Mouse (Mus musculus) heart, embryonic 16.5 days (tissue): ENCODE results near the gene Wwox. TPM values are rescaled to one million over a fixed set of nuclear protein-coding genes. Genes with fewer than 3 reads are reported as not detected.
A peak's percentile ranks its signal among the peaks of the same experiment; 100 is the strongest.

Source experiments
- ATAC-seq: fragments of 200-750 bp; cut with Nextera tagmentation; replicated peaks from 2 replicates; pipeline ENCODE4 v1.8.0; 2017; ENCODE audit warnings: moderate number of reproducible peaks; ENCODE audit not compliant: insufficient read depth, low FRiP score; ENCODE audit errors: extremely low read depth
- H3K27ac ChIP-seq: fragments of 300-500 bp; sonication (generic); 2 replicates; pipeline ENCODE4 v1.5.1; 2014; ENCODE audit warnings: mild to moderate bottlenecking, low read length, control low read depth, moderate library complexity
- H3K27me3 ChIP-seq: fragments of 300-500 bp; sonication (generic); 2 replicates; pipeline ENCODE4 v1.6.1; 2014; ENCODE audit warnings: low read length, mixed read lengths; ENCODE audit not compliant: control insufficient read depth, insufficient read depth
- H3K36me3 ChIP-seq: fragments of 300-500 bp; sonication (generic); 2 replicates; pipeline ENCODE4 v1.6.1; 2014; ENCODE audit not compliant: control insufficient read depth, insufficient read depth
- H3K4me1 ChIP-seq: fragments of 300-500 bp; sonication (generic); 2 replicates; pipeline ENCODE4 v1.6.1; 2014; ENCODE audit warnings: low read length, mixed read lengths; ENCODE audit not compliant: control insufficient read depth, insufficient read depth
- H3K4me2 ChIP-seq: fragments of 300-500 bp; sonication (generic); 2 replicates; pipeline ENCODE4 v1.6.1; 2014; ENCODE audit warnings: low read depth, mild to moderate bottlenecking, control low read depth, low read length
- H3K4me3 ChIP-seq: fragments of 300-500 bp; sonication (generic); 2 replicates; pipeline ENCODE4 v1.5.1; 2014; ENCODE audit warnings: mild to moderate bottlenecking, control low read depth, low read length
- H3K9ac ChIP-seq: fragments of 300-500 bp; sonication (generic); 2 replicates; pipeline ENCODE4 v1.6.1; 2014; ENCODE audit warnings: low read length, control low read depth
- H3K9me3 ChIP-seq: fragments of 300-500 bp; sonication (generic); replicated peaks from 2 replicates; pipeline ENCODE4 v1.6.1; 2016; ENCODE audit warnings: low read length; ENCODE audit not compliant: control insufficient read depth
- WGBS: fragments of 180-500 bp; shearing (Covaris S2); extraction: QIAGEN DNeasy Blood & Tissue Kit; methylation state at CpG from one replicate; pipeline ENCODE4 v1.1.7; 2014; 5-methylcytosine and 5-hydroxymethylcytosine counted together
- polyA plus RNA-seq: library from polyadenylated mRNA; unstranded; fragments of >200 nt; fragmentation: Nextera tagmentation; extraction: Ambion mirVana; gene quantifications from 2 replicates; pipeline ENCODE4 v1.2.1, GENCODE M21; 2015

The Wwox gene
- polyA plus RNA-seq, 1 experiment from 2014 or later = 12.8 TPM

- Histone ChIP-seq H3K4me2 (no peak overlapping the region), H3K4me1 (no peaks in the 10 kb centered on the region), H3K9ac (no peak overlapping the region), H3K36me3 (no peaks in the 10 kb centered on the region), H3K27me3 (no peaks in the 10 kb centered on the region), H3K4me3 (no peak overlapping the region), H3K9me3 (0 out of 2 replicates have a peak, but pooled peaks cover 2% of the 10 kb centered on the region), H3K27ac (no peak overlapping the region)
- no peak for ATAC-seq
- whole genome bisulfite sequencing = 85% methylated on average over 8 of the region's 8 CpGs
Observed at GRCm38 (mm10) chr8:114870410-114870809, 431.0 kb downstream of the Wwox start.

- ATAC-seq = no peak
- peaks cover 8% of the 10 kb centered on the region for H3K4me1 ChIP-seq
- H3K9me3 ChIP-seq = 0 out of 2 replicates have a peak, but pooled peaks cover 2% of the 10 kb centered on the region
- no peak overlapping the region for H3K9ac ChIP-seq
- no peaks in the 10 kb centered on the region for H3K27me3 ChIP-seq
- WGBS = 52% methylated on average over 3 of the region's 3 CpGs
- no peak overlapping the region for H3K4me2 ChIP-seq
- H3K27ac ChIP-seq = no peak overlapping the region
- H3K36me3 ChIP-seq = no peaks in the 10 kb centered on the region
- no peak overlapping the region for H3K4me3 ChIP-seq
Observed at GRCm38 (mm10) chr8:114872491-114872890, 433.0 kb downstream of the Wwox start.

DNA sequence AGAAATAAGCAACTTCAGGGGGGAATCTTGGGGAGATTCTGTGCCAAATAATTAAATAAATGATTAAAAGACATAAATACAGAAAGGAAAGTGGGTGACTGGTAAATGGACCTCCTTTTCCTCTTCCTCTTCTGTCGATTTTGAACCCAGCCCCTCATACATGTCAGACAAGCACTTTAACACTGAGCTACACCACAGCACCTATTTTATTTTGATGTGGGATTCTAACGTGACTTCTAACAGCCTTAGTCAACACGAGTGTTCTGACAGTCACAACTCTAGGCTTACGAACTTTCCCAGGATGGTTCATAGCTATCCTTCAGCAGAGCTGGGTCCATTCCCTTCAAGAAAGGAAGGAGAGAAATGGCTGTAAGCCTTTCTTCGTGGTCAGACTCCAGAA, 435.7 kb downstream of the Wwox start:
- no peak for ATAC-seq
- no peak overlapping the region for H3K9ac ChIP-seq
- H3K27me3 ChIP-seq = no peaks in the 10 kb centered on the region
- peaks cover 14% of the 10 kb centered on the region for H3K4me1 ChIP-seq
- 72% methylated on average over 5 of the region's 5 CpGs for WGBS
- H3K27ac ChIP-seq = no peak overlapping the region
- H3K9me3 ChIP-seq = no peaks in the 10 kb centered on the region
- H3K4me2 ChIP-seq = no peak overlapping the region
- no peak overlapping the region for H3K4me3 ChIP-seq
- H3K36me3 ChIP-seq = no peaks in the 10 kb centered on the region

GRCm38 (mm10) chr8:114876161-114876611, 436.7 kb downstream of the Wwox start:
- Histone ChIP-seq H3K27me3 (no peaks in the 10 kb centered on the region), H3K4me2 (peak overlapping the region; percentile 20; the same call in 1 of the 2 replicates), H3K27ac (peak overlapping the region; percentile 63), H3K9ac (no peak overlapping the region), H3K4me1 (peaks cover 14% of the 10 kb centered on the region), H3K9me3 (no peaks in the 10 kb centered on the region), H3K36me3 (no peaks in the 10 kb centered on the region), H3K4me3 (no peak overlapping the region)
- WGBS = 37% methylated on average over 11 of the region's 11 CpGs
- ATAC-seq = no peak

GRCm38 (mm10) chr8:114876696-114877206, 437.3 kb downstream of the Wwox start:
- ATAC-seq = 0 out of 2 replicates have a peak, but pooled peaks have one; percentile 33

DNA sequence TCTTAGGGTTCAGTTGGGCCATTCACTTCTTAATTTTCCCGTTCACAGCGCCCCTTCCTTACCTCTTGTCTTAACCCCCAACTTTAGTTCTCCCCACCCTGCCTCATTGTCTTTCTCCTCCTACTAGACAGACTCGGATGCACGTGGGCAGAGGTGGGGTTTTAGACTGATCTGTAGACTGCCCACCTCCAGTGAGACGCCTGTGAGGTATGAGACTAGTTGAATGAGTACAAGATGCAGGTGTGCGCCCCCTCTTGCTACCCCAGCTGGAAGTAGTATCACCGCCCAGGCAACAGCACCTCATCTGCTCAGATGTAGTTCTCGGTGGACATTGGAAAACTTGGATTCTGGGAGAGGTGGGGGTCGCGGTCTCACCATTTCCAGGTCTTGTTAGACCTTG, 437.8 kb downstream of the Wwox start:
- Histone ChIP-seq H3K36me3 (no peaks in the 10 kb centered on the region), H3K9ac (no peak overlapping the region), H3K4me1 (peaks cover 22% of the 10 kb centered on the region), H3K9me3 (no peaks in the 10 kb centered on the region), H3K4me3 (no peak overlapping the region), H3K4me2 (peak overlapping the region; percentile 11; the same call in 1 of the 2 replicates), H3K27ac (no peak overlapping the region), H3K27me3 (no peaks in the 10 kb centered on the region)
- no peak for ATAC-seq
- 74% methylated on average over 10 of the region's 10 CpGs for WGBS

More at GRCm38 (mm10) chr8:114876696-114877206, 437.3 kb downstream of the Wwox start:
- peak overlapping the region; percentile 33; the same call in 1 of the 2 replicates for H3K27ac ChIP-seq
- H3K4me3 ChIP-seq = no peak overlapping the region
- no peaks in the 10 kb centered on the region for H3K27me3 ChIP-seq
- H3K4me2 ChIP-seq = peak overlapping the region; percentile 20; the same call in 1 of the 2 replicates
- H3K4me1 ChIP-seq = peaks cover 17% of the 10 kb centered on the region
- H3K9me3 ChIP-seq = no peaks in the 10 kb centered on the region
- no peaks in the 10 kb centered on the region for H3K36me3 ChIP-seq
- no peak overlapping the region for H3K9ac ChIP-seq
- WGBS = 24% methylated on average over 9 of the region's 9 CpGs

GRCm38 (mm10) chr8:114878449-114879276, 439.2 kb downstream of the Wwox start:
- Histone ChIP-seq H3K4me2 (no peak overlapping the region), H3K27ac (no peak overlapping the region), H3K9ac (no peak overlapping the region), H3K9me3 (no peaks in the 10 kb centered on the region), H3K36me3 (no peaks in the 10 kb centered on the region), H3K4me3 (no peak overlapping the region), H3K4me1 (peaks cover 30% of the 10 kb centered on the region), H3K27me3 (no peaks in the 10 kb centered on the region)
- 72% methylated on average over 14 of the region's 14 CpGs for WGBS
- no peak for ATAC-seq

DNA sequence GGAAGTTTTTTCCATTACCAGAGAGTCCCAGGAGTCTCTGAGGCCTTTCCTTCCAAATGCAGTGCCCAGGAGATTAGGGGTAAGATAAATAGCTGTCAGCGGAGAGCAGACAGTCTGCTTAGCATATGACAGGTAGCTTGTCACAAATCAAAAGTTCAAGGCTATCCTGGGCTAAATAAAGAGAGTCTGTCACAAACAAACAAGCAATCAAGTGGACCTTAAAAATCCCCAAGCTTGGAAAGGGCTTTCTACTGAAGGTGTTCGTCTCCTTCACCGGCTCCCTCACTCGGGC, 439.8 kb downstream of the Wwox start:
- no peak overlapping the region for H3K27ac ChIP-seq
- H3K9ac ChIP-seq = no peak overlapping the region
- H3K4me3 ChIP-seq = no peak overlapping the region
- peaks cover 30% of the 10 kb centered on the region for H3K4me1 ChIP-seq
- WGBS = 70% methylated on average over 4 of the region's 4 CpGs
- no peak overlapping the region for H3K4me2 ChIP-seq
- ATAC-seq = no peak
- H3K36me3 ChIP-seq = no peaks in the 10 kb centered on the region
- no peaks in the 10 kb centered on the region for H3K27me3 ChIP-seq
- no peaks in the 10 kb centered on the region for H3K9me3 ChIP-seq

- H3K4me2 ChIP-seq = no peak overlapping the region
- 36% methylated on average over 2 of the region's 2 CpGs for WGBS
- ATAC-seq = no peak
- peaks cover 30% of the 10 kb centered on the region for H3K4me1 ChIP-seq
- H3K36me3 ChIP-seq = no peaks in the 10 kb centered on the region
- H3K9me3 ChIP-seq = no peaks in the 10 kb centered on the region
- no peak overlapping the region for H3K9ac ChIP-seq
- H3K4me3 ChIP-seq = no peak overlapping the region
- no peak overlapping the region for H3K27ac ChIP-seq
- no peaks in the 10 kb centered on the region for H3K27me3 ChIP-seq
Observed at GRCm38 (mm10) chr8:114879678-114880077, 440.2 kb downstream of the Wwox start.
